Mouse (Mus musculus): ENCODE results near the gene Gm21972. TPM values are rescaled to one million over a fixed set of nuclear protein-coding genes. Genes with fewer than 3 reads are reported as not detected.

Gm21972 gene
- polyA plus RNA-seq, 1 experiment: 1.8 TPM

GRCm38 (mm10) chr1:86141081-86141480, 7.6 kb downstream of the Gm21972 start:
- DNase-seq: no peak
- 93% methylated on average over 3 of the region's 3 CpGs for WGBS
- no peaks in the 10 kb centered on the region; the same call in 1 of the 2 replicates for H3K4me1 ChIP-seq (ENCODE audit: control insufficient read depth, insufficient read depth, low read length)
- no peak overlapping the region for H3K4me3 ChIP-seq (replicated peaks; ENCODE audit: insufficient read depth, low read depth, low read length)
- no peaks in the 10 kb centered on the region for H3K27me3 ChIP-seq (ENCODE audit: control insufficient read depth, insufficient read depth, low read length)
- no peak overlapping the region for H3K27ac ChIP-seq (ENCODE audit: insufficient read depth, low read length)
- TF ChIP-seq CTCF (IDR thresholded peaks at IDR 0.05; ENCODE audit: borderline replicate concordance, insufficient read depth, low read depth, low read length) (no peak), POLR2A (IDR thresholded peaks at IDR 0.05; ENCODE audit: borderline replicate concordance, insufficient read depth, low read length) (no peak)

DNA sequence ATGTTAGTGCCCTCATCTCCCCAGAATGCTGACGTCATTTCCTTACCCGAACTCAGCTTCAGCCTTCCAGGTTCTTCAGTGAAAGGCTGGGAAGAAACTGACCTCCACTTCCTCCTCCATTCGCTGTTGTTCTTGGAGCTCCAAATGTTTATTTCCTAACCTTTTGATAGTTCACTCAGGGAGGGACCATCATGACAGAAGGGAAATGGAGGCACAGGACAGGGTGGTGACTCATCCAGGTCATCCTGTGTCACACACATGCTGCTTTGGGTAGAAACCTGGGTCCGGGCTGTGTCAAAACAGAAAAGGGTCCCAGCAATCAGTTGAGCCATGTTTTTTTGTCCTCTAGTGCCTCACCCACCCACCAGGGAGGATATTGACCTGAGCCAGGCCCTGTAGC, 9.7 kb downstream of the Gm21972 start:
- DNase-seq: no peak
- no peaks in the 10 kb centered on the region for H3K27me3 ChIP-seq (ENCODE audit: control insufficient read depth, insufficient read depth, low read length)
- H3K27ac ChIP-seq (ENCODE audit: insufficient read depth, low read length): no peak overlapping the region
- TF ChIP-seq CTCF (IDR thresholded peaks at IDR 0.05; ENCODE audit: borderline replicate concordance, insufficient read depth, low read depth, low read length) (no peak), POLR2A (IDR thresholded peaks at IDR 0.05; ENCODE audit: borderline replicate concordance, insufficient read depth, low read length) (no peak)
- no peak overlapping the region for H3K4me3 ChIP-seq (replicated peaks; ENCODE audit: insufficient read depth, low read depth, low read length)
- WGBS: 90% methylated on average over 4 of the region's 4 CpGs
- H3K4me1 ChIP-seq (ENCODE audit: control insufficient read depth, insufficient read depth, low read length): peaks cover 2% of the 10 kb centered on the region

- TF ChIP-seq POLR2A (IDR thresholded peaks at IDR 0.05; ENCODE audit: borderline replicate concordance, insufficient read depth, low read length) (no peak), CTCF (IDR thresholded peaks at IDR 0.05; ENCODE audit: borderline replicate concordance, insufficient read depth, low read depth, low read length) (no peak)
- H3K27ac ChIP-seq (ENCODE audit: insufficient read depth, low read length): no peak overlapping the region
- H3K27me3 ChIP-seq (ENCODE audit: control insufficient read depth, insufficient read depth, low read length): no peaks in the 10 kb centered on the region
- no peak overlapping the region for H3K4me3 ChIP-seq (replicated peaks; ENCODE audit: insufficient read depth, low read depth, low read length)
- peaks cover 2% of the 10 kb centered on the region for H3K4me1 ChIP-seq (ENCODE audit: control insufficient read depth, insufficient read depth, low read length)
- 58% methylated on average over 21 of the region's 21 CpGs for WGBS
- no peak for DNase-seq
Measured at GRCm38 (mm10) chr1:86144001-86144944, 10.8 kb downstream of the Gm21972 start.

DNA sequence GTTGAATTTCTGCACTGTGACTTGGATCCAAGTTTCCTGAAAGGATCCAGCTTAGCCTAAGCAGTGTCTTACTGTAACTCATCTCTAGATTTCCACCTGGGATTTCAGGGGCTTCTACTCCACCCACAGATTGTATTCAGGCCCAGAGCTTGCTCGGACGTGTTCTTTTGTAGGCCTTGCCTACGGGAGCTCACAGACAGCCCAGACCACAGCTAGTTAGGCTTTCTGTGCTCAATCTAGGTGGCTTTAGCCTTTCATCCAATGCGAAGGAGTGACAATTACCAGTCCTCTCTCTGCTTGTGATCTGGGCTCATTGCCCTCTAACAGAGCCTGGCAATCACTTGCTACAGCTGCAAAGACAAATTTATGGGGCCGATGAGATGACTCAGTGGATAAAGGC, 12.9 kb downstream of the Gm21972 start:
- peaks cover 2% of the 10 kb centered on the region for H3K4me1 ChIP-seq (ENCODE audit: control insufficient read depth, insufficient read depth, low read length)
- no peaks in the 10 kb centered on the region for H3K27me3 ChIP-seq (ENCODE audit: control insufficient read depth, insufficient read depth, low read length)
- no peak overlapping the region for H3K27ac ChIP-seq (ENCODE audit: insufficient read depth, low read length)
- TF ChIP-seq CTCF (IDR thresholded peaks at IDR 0.05; ENCODE audit: borderline replicate concordance, insufficient read depth, low read depth, low read length) (no peak), POLR2A (IDR thresholded peaks at IDR 0.05; ENCODE audit: borderline replicate concordance, insufficient read depth, low read length) (no peak)
- no peak for DNase-seq
- H3K4me3 ChIP-seq (replicated peaks; ENCODE audit: insufficient read depth, low read depth, low read length): no peak overlapping the region
- WGBS: 82% methylated on average over 5 of the region's 5 CpGs

- H3K27me3 ChIP-seq (ENCODE audit: control insufficient read depth, insufficient read depth, low read length): no peaks in the 10 kb centered on the region
- H3K27ac ChIP-seq (ENCODE audit: insufficient read depth, low read length): no peak overlapping the region
- peaks cover 2% of the 10 kb centered on the region for H3K4me1 ChIP-seq (ENCODE audit: control insufficient read depth, insufficient read depth, low read length)
- H3K4me3 ChIP-seq (replicated peaks; ENCODE audit: insufficient read depth, low read depth, low read length): no peak overlapping the region
- DNase-seq: peak in 1 of 2 experiments; percentile 42
- no peak for TF ChIP-seq CTCF (IDR thresholded peaks at IDR 0.05; ENCODE audit: borderline replicate concordance, insufficient read depth, low read depth, low read length)
- TF ChIP-seq POLR2A (IDR thresholded peaks at IDR 0.05; ENCODE audit: borderline replicate concordance, insufficient read depth, low read length): no peak
- WGBS: 21% methylated on average over 5 of the region's 5 CpGs
Measured at GRCm38 (mm10) chr1:86147557-86147956, 14.1 kb downstream of the Gm21972 start.

DNA sequence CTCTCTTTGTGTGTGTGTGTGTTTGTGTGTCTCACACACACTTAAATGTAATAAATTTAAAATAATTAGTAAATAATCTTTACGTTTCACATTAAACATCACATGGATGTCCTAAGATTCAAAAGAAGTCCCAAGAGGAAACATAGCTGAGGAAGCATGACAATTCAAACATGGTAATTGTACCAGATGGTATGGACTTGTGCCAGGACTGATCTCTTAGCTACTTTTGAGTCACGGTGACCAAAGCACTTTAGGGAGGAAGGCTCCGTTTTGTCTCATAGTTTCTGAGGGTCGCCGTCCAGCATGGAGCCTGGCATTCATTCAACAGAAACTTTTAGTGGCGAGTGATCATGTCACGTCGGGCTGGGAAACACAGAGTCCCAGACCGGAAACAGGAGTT, 14.7 kb downstream of the Gm21972 start:
- TF ChIP-seq POLR2A (IDR thresholded peaks at IDR 0.05; ENCODE audit: borderline replicate concordance, insufficient read depth, low read length): no peak
- TF ChIP-seq CTCF (IDR thresholded peaks at IDR 0.05; ENCODE audit: borderline replicate concordance, insufficient read depth, low read depth, low read length): no peak
- no peak overlapping the region for H3K4me3 ChIP-seq (replicated peaks; ENCODE audit: insufficient read depth, low read depth, low read length)
- H3K4me1 ChIP-seq (ENCODE audit: control insufficient read depth, insufficient read depth, low read length): peaks cover 2% of the 10 kb centered on the region
- DNase-seq: no peak
- H3K27me3 ChIP-seq (ENCODE audit: control insufficient read depth, insufficient read depth, low read length): no peaks in the 10 kb centered on the region
- 19% methylated on average over 9 of the region's 9 CpGs for WGBS
- H3K27ac ChIP-seq (ENCODE audit: insufficient read depth, low read length): no peak overlapping the region

- TF ChIP-seq CTCF (IDR thresholded peaks at IDR 0.05; ENCODE audit: borderline replicate concordance, insufficient read depth, low read depth, low read length) (no peak), POLR2A (IDR thresholded peaks at IDR 0.05; ENCODE audit: borderline replicate concordance, insufficient read depth, low read length) (no peak)
- H3K4me1 ChIP-seq (ENCODE audit: control insufficient read depth, insufficient read depth, low read length): peaks cover 5% of the 10 kb centered on the region; the same call in 1 of the 2 replicates
- H3K27me3 ChIP-seq (ENCODE audit: control insufficient read depth, insufficient read depth, low read length): no peaks in the 10 kb centered on the region
- H3K4me3 ChIP-seq (replicated peaks; ENCODE audit: insufficient read depth, low read depth, low read length): no peak overlapping the region
- no peak for DNase-seq
- WGBS: 83% methylated on average over 6 of the region's 6 CpGs
- no peak overlapping the region for H3K27ac ChIP-seq (ENCODE audit: insufficient read depth, low read length)
Measured at GRCm38 (mm10) chr1:86150929-86151328, 17.5 kb downstream of the Gm21972 start.

DNA sequence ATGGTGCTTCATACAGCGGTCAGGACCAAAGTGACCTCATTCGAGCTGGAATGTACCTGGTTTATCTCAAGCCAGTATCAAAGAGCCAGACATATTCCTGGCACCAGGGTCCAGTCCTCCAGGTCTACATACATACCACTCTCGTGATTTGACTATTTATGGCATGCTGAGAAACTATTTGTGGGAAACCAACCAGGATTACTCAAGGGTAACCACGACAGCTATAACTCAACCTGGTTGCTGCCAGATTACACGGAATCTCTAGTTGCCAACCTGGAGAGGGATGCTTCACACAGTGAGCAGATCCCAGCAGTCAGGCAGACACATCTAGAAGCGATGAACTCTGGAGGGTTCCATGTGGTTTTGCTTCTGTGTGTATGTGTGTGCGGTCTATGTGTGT, 17.9 kb downstream of the Gm21972 start:
- no peak for DNase-seq
- Histone ChIP-seq H3K4me3 (replicated peaks; ENCODE audit: insufficient read depth, low read depth, low read length) (no peak overlapping the region), H3K4me1 (ENCODE audit: control insufficient read depth, insufficient read depth, low read length) (peaks cover 5% of the 10 kb centered on the region; the same call in 1 of the 2 replicates), H3K27ac (ENCODE audit: insufficient read depth, low read length) (no peak overlapping the region), H3K27me3 (ENCODE audit: control insufficient read depth, insufficient read depth, low read length) (no peaks in the 10 kb centered on the region)
- 83% methylated on average over 7 of the region's 7 CpGs for WGBS
- TF ChIP-seq CTCF (IDR thresholded peaks at IDR 0.05; ENCODE audit: borderline replicate concordance, insufficient read depth, low read depth, low read length) (no peak), POLR2A (IDR thresholded peaks at IDR 0.05; ENCODE audit: borderline replicate concordance, insufficient read depth, low read length) (no peak)
